Mouse (Mus musculus) midbrain, embryonic 10.5 days (tissue): ENCODE results near the gene Irf2bpl. TPM values are rescaled to one million over a fixed set of nuclear protein-coding genes. Genes with fewer than 3 reads are reported as not detected.

Experiments used
- DNase-seq: peaks from one replicate; pipeline ENCODE4 v3.0.0-alpha.2; 2017; ENCODE audit warnings: low spot score
- H3K27ac ChIP-seq: fragments of 300-500 bp; sonication (generic); replicated peaks from 2 replicates; pipeline ENCODE4 v1.5.1; 2016; ENCODE audit warnings: mild to moderate bottlenecking
- H3K27me3 ChIP-seq: fragments of 300-500 bp; sonication (generic); 2 replicates; pipeline ENCODE4 v1.6.1; 2016; ENCODE audit warnings: low read depth, mild to moderate bottlenecking; ENCODE audit not compliant: poor library complexity, severe bottlenecking
- H3K36me3 ChIP-seq: fragments of 300-500 bp; sonication (generic); 2 replicates; pipeline ENCODE4 v1.6.1; 2016; ENCODE audit warnings: mild to moderate bottlenecking, moderate library complexity
- H3K4me1 ChIP-seq: fragments of 300-500 bp; sonication (generic); 2 replicates; pipeline ENCODE4 v1.6.1; 2016
- H3K4me3 ChIP-seq: fragments of 300-500 bp; sonication (generic); 2 replicates; pipeline ENCODE4 v1.5.1; 2016; ENCODE audit warnings: mild to moderate bottlenecking, moderate library complexity
- H3K9me3 ChIP-seq: fragments of 300-500 bp; sonication (generic); replicated peaks from 2 replicates; pipeline ENCODE4 v1.6.1; 2016; ENCODE audit warnings: mild to moderate bottlenecking
- WGBS: fragments of 180-500 bp; shearing (Covaris S2); methylation state at CpG from one replicate; pipeline ENCODE4 v1.1.7; 2016; 5-methylcytosine and 5-hydroxymethylcytosine counted together
- polyA plus RNA-seq: library from polyadenylated mRNA; unstranded; fragments of >200 nt; fragmentation: Nextera tagmentation; extraction: Ambion mirVana; gene quantifications from 2 replicates; pipeline ENCODE4 v1.2.1, GENCODE M21; 2016

Irf2bpl gene
- polyA plus RNA-seq, 1 experiment from 2014 or later, result 28.6 TPM

DNA sequence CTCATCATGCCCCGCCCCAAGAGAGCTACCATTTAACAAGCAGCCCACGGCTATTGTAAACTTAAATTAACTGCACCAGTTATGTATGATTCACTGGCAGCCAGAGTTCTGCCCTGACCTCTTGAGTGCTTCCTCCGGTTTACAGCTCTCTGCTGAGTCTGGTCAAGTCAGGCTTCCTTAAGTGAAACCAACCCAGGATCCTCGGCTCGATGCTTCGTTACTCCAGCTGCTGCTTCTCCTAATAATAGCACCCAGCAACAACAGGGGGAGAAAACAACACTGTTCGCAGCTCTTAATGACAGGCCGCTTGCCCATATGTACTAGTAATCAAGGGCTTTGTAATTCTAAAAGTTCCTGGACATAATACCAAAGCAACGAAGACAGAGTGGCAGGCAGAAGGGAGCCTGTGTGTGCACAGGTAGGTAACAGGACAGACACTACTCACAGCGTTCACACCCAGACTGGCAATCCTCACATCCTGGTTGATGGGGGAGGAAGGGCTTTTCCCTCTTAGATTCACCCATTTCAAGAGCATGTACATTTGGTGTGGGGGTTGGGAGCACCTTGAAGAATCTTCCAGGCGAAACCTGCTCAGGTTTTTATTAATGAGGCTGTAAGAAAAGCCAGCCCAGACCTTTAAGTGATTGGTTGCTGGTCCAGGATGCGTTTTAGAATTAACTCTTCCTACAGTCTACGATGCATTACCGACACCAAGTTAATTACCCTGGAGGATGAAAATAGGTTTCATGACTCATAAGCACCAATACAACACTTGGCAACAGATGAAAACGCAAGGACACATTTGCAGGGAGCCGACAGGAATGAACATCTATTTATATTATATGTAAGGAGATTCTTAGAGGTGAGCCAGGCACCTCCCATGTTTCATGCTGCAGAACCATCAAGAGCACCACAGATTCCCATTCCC lies 5.9 kb downstream of the Irf2bpl start:
- DNase-seq, result no peak
- no peak overlapping the region for H3K27ac ChIP-seq
- H3K36me3 ChIP-seq, result peaks cover 21% of the 10 kb centered on the region
- peaks cover 20% of the 10 kb centered on the region for H3K27me3 ChIP-seq
- 83% methylated on average over 16 of the region's 16 CpGs for WGBS
- peaks cover 51% of the 10 kb centered on the region for H3K4me1 ChIP-seq
- H3K4me3 ChIP-seq, result no peak overlapping the region
- no peaks in the 10 kb centered on the region for H3K9me3 ChIP-seq

DNA sequence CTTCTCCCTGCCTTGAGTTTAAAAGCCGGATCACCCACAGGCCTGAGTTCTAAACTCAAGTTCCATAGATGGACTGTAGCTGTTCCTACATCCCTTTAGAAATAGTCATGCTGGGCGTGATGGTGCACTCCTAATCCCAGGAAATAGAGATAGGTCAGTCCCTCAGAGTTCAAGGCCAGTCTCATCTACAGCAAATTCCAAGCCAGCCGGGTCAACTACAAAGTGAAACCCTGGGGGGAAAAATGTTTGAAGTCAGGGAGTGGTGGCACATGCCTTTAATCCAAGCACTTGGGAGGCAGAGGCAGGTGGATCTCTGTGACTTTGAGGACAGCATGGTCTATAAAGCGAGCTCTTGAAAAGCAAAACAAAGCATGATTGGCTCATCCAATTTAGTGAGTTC lies 7.6 kb downstream of the Irf2bpl start:
- H3K9me3 ChIP-seq, result no peaks in the 10 kb centered on the region
- WGBS, result 93% methylated on average over 4 of the region's 4 CpGs
- H3K4me3 ChIP-seq, result no peak overlapping the region
- H3K27me3 ChIP-seq, result peaks cover 5% of the 10 kb centered on the region
- H3K4me1 ChIP-seq, result peaks cover 41% of the 10 kb centered on the region
- peaks cover 12% of the 10 kb centered on the region for H3K36me3 ChIP-seq
- H3K27ac ChIP-seq, result no peak overlapping the region
- no peak for DNase-seq

DNA sequence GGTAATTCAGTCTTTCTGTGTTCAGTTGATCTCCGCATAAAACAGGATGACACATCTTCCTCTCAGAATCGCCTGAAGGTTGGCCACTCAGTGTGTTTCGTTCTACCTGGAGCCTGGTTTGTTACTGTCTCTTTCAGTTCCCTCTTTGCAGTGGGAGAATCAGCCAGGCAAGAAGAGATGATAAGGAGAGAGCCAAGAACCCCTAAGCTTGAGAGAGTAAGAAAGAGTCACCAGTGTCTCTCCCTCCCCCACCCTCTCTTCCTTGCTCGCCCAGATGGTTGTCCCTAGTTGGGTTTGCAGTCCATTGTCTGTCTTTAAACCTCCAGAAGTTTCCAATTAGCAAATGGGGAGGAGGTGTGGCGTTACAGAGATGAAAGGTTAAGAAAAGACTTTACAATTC lies 8.5 kb downstream of the Irf2bpl start:
- WGBS, result 84% methylated on average over 5 of the region's 5 CpGs
- no peak for DNase-seq
- Histone ChIP-seq H3K4me1 (peaks cover 41% of the 10 kb centered on the region), H3K27me3 (no peaks in the 10 kb centered on the region; the same call in 1 of the 2 replicates), H3K4me3 (no peak overlapping the region), H3K27ac (no peak overlapping the region), H3K36me3 (peaks cover 7% of the 10 kb centered on the region; the same call in 1 of the 2 replicates), H3K9me3 (0 out of 2 replicates have a peak, but pooled peaks cover 2% of the 10 kb centered on the region)

DNA sequence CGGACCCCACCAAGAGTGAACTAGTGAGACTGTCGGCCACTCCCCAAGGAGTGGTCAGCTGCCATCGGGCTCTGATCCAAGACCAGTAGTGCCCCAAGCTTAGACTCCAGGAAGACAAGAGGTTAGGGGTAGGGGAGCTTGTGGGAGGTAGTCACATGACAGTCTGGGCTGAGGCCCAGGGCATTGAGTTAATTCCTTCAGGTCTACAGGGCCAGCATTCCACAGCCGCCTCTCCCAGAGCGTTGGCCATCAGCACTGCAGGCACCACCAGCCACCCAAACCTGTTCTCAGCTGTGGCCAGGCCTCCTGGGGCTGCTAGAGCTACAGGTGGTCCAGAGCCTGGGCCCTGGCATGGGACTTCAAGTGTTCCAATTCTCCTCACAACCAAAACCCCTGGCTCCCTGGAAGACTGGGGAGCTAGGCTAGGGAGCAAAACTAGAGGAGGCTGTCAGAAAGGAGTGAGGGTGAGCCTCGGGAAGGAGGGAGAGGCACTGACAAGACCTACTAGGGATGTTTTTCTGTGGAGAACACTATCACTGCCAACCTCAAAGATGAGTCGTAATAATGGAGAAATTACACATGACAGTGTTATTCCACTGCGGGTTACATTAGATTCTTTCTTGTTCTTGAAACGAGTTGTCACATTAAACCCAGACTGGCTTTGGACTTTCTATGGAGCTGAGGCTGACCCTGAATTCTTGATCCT lies 12.1 kb downstream of the Irf2bpl start:
- no peak for DNase-seq
- Histone ChIP-seq H3K36me3 (no peaks in the 10 kb centered on the region), H3K27me3 (no peaks in the 10 kb centered on the region), H3K27ac (peak overlapping the region; percentile 58; the same call in 1 of the 2 replicates), H3K9me3 (0 out of 2 replicates have a peak, but pooled peaks cover 4% of the 10 kb centered on the region), H3K4me1 (peaks cover 14% of the 10 kb centered on the region), H3K4me3 (no peak overlapping the region)
- 71% methylated on average over 9 of the region's 9 CpGs for WGBS

DNA sequence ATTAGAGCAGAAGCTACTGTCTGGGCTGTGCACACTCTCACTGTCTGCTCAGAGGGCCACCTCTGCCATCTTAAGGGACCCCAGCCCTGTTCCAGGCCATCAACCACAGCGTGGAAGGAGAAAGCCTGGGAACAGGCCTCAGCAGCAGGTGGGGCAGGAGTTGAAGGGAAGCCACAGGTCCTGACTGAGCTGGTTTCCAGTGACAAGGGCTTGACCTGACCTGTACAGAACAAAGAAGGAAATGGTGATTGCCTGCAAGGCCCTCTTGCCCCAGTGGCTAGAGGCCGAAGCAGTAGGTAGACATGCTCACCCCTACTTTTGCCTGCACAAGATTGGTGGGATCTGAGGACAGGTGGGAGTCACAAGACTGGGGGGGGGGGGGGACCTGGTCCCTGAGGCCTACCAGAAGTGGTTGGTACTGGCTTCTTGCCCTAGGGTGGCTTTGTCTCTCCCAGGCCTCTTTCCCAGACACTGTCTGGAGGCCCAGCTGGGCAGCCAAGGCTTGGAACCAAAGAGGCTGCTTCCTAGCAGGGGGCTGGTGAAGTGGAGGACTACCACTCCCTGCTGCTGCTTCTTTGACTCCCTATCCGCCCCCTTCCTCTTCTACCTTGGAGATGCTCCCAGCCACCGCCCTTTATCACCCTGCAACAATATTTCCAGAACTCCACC lies 12.8 kb downstream of the Irf2bpl start:
- WGBS, result 76% methylated on average over 4 of the region's 4 CpGs
- H3K27me3 ChIP-seq, result no peaks in the 10 kb centered on the region
- DNase-seq, result no peak
- no peaks in the 10 kb centered on the region for H3K36me3 ChIP-seq
- H3K4me1 ChIP-seq, result peaks cover 19% of the 10 kb centered on the region
- H3K9me3 ChIP-seq, result 0 out of 2 replicates have a peak, but pooled peaks cover 4% of the 10 kb centered on the region
- H3K4me3 ChIP-seq, result no peak overlapping the region
- H3K27ac ChIP-seq, result peak overlapping the region; percentile 58

DNA sequence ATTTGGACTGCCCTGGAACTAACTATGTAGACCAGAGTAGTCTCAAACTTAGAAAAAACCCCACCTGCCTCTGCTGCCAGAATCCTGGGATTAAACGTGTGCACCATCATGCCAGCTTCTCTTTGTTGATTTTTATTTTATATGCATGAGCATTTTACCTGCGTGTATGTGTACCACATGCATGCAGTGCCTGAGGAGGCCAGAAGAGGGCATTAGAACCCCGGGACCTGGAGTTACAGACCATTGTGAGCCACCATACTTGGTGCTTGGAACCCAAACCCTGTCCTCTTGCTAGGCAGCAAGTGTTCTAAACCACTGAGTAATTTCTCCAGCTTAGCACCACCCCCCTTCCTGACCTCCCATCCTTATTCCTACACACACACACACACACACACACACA lies 13.6 kb downstream of the Irf2bpl start:
- WGBS, result 94% methylated on average over 3 of the region's 3 CpGs
- Histone ChIP-seq H3K27me3 (no peaks in the 10 kb centered on the region), H3K27ac (no peak overlapping the region), H3K4me1 (peaks cover 19% of the 10 kb centered on the region), H3K9me3 (0 out of 2 replicates have a peak, but pooled peaks cover 4% of the 10 kb centered on the region), H3K4me3 (no peak overlapping the region), H3K36me3 (no peaks in the 10 kb centered on the region)
- DNase-seq, result no peak

DNA sequence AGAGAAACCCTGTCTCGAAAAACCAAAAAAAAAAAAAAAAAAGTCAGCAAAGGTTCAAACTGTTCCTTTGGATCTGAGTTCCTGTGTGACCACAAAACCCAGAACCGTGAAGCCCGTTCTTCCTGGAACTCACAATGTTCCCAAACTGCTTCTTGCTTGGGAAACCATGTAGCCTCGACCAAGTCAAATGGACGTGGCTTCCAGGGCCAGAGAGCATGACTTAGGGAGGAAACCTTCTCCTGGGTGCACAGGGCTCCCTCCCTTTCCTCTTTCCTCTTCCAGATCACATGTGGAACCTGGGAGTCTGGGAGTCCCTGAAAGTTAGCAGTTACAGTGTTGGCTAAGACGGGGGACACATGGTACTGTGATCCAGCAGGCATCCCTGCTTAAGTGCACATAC lies 14.8 kb downstream of the Irf2bpl start:
- DNase-seq, result no peak
- Histone ChIP-seq H3K4me1 (peaks cover 19% of the 10 kb centered on the region), H3K27ac (no peak overlapping the region), H3K4me3 (no peak overlapping the region), H3K36me3 (no peaks in the 10 kb centered on the region), H3K9me3 (0 out of 2 replicates have a peak, but pooled peaks cover 4% of the 10 kb centered on the region), H3K27me3 (no peaks in the 10 kb centered on the region)
- 94% methylated on average over 6 of the region's 6 CpGs for WGBS

DNA sequence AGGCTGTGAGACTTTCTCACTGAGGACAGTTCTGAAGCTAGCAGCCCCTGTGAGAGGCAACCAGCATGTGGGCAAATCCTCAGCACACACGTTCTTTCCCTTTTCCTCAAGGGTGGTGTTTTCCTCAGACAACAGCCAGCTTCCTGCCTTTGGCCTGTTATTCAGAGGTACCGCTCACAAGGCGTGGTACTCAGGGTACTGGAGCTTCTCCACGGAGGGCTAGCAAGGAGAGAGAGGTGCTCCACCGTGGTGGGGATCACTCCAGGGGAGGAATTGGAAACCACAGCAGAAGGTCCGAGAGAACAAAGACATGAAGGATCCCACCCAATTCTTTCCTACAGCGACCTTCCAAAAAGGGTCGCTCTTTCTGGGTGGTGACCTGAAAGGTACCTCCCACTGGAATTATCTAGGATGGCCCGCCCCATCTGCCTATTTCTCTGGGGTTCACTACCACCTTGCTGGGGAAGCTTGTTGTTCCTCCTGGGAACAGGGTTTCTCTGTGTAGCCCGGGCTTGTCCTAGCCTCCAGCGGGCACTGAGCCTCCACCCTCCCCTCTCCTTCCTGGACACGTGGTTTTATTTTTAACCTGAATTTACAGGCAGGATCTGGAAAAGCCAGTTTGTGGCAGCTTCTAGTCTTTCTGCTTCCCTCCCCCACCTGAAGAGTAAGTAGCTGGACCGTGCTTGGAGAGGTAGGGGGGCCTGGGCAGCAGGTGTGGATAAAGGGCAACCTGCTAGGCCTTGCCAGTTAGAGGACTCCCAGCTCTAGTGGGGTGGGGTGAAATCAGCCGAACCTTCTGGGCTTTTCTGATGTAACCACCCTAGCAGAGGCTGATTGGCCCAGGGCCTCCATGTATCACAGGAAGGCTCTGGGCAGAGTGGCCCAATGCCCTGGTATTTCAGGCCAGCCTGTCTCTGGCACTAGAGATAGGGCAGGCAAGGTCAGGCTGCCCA lies 17.1 kb downstream of the Irf2bpl start:
- peak overlapping the region; percentile 64; the same call in 1 of the 2 replicates for H3K27ac ChIP-seq
- WGBS, result 51% methylated on average over 14 of the region's 14 CpGs

DNA sequence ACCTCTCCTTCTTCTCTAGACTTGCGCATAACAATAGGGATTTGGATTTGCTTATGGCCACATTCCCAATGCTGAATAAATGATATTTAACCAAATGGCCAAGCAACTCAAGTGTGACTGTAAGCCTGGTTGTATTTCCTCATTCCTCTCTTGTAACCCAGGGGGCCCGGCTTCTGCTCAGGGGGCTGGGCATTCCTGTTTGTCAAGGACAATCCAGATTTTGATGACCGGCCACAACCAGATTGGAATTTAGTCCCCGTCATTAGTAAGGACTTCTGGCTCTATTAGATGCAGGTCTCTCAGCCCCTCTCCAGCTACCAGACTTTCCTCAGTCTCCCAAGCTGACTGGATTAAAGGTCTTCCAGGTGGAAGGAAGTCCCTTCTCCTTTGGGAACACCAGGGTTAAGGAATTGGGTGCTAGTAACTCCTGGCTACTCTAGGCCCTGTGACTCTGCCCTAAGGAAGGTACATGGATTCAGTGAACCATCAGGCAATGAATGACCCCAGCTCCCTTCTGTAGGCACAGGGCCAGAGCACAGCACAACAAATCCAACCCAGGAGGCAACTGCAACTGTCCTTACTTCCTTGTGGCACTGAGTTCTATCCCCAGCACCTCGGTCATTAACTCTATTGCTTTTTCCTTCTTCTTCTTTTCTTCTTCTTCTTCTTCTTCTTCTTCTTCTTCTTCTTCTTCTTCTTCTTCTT lies 20.1 kb downstream of the Irf2bpl start:
- no peak overlapping the region for H3K4me3 ChIP-seq
- H3K36me3 ChIP-seq, result no peaks in the 10 kb centered on the region
- peaks cover 22% of the 10 kb centered on the region for H3K4me1 ChIP-seq
- no peak for DNase-seq
- WGBS, result 92% methylated on average over 5 of the region's 5 CpGs
- H3K9me3 ChIP-seq, result no peaks in the 10 kb centered on the region
- no peaks in the 10 kb centered on the region for H3K27me3 ChIP-seq
- no peak overlapping the region for H3K27ac ChIP-seq

More for the DNA sequence above, 17.1 kb downstream of the Irf2bpl start:
- peaks cover 18% of the 10 kb centered on the region for H3K4me1 ChIP-seq
- H3K9me3 ChIP-seq, result 0 out of 2 replicates have a peak, but pooled peaks cover 4% of the 10 kb centered on the region
- no peaks in the 10 kb centered on the region for H3K27me3 ChIP-seq
- DNase-seq, result no peak
- H3K36me3 ChIP-seq, result no peaks in the 10 kb centered on the region
- no peak overlapping the region for H3K4me3 ChIP-seq

DNA sequence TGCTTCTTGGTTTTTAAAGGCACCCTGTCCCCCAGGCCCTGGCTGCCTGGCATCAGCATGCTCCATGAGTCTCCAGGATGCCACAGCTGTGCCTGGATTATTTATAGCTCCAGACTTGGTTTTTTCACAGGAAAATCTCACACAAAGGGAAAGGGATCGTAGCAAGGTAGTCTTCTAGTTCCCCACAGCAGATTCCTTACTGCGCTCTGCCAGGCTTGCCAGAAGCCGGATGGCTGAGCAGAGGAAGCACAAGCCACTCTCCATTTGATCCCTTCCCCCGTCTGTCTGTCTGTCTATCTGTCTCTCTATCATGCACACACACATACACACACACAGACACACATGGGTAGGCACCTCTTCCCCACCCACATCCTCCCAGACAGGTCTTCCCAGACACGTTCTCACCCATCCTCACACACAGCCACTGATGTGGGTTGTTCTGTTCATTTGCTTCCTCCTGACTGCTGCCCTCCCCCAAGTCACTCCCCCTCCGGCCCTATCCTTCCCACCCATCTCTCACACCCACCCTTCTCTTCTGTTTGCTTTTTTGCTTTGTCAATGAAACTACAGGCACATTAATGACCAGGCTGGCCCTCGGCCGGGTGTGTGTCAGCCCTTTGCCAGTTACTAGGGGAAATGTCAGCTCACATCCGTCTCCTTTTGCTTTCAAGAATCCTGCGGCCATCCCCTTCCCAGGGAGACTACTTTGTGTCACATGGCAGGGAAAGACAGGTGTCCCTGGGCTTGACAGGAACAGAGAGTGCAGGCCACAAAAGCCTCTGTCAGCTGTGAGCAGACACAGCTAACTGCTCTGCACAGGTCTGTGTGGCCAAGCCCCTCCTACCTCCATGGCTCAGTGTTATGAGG lies 24.4 kb downstream of the Irf2bpl start:
- 72% methylated on average over 10 of the region's 10 CpGs for WGBS
- Histone ChIP-seq H3K27me3 (no peaks in the 10 kb centered on the region), H3K4me1 (peaks cover 35% of the 10 kb centered on the region), H3K4me3 (no peak overlapping the region), H3K36me3 (no peaks in the 10 kb centered on the region), H3K27ac (peak overlapping the region; percentile 71), H3K9me3 (no peaks in the 10 kb centered on the region)
- DNase-seq, result no peak
